9 mouse cellular contexts compared by ENCODE assay signal in genomic region chr13:28768717-28769426, GRCm38 (mm10).
DNase-seq lines count a peak whose midpoint lies in the region; ATAC-seq and TF ChIP-seq lines count a peak whose summit lies in the region.
"Had no signal": no experiment of that assay in that cellular context is flagged by ENCODE, and none has a peak within 500 bp of the region (broad histone marks: within the 10 kb centered on the region; RNA-seq: fewer than 3 reads in every experiment).

No protein-coding gene starts in this region.

- no peaks in the 10 kb centered on the region; the same call in 1 of the 2 replicates for H3K36me3 ChIP-seq in lung, embryonic 14.5 days (ENCODE audit: insufficient read depth)
- H3K36me3 ChIP-seq in forebrain, embryonic 10.5 days (replicated peaks): peaks cover 18% of the 10 kb centered on the region
- H3K36me3 ChIP-seq in hindbrain, embryonic 16.5 days (ENCODE audit: control insufficient read depth, insufficient read depth, low read length): no peaks in the 10 kb centered on the region
- no peaks in the 10 kb centered on the region for H3K36me3 ChIP-seq in neural tube, embryonic 14.5 days (ENCODE audit: control insufficient read depth, insufficient read depth, low read length)

- H3K9me3 ChIP-seq in lung, embryonic 14.5 days (ENCODE audit: low read depth, low read length): no peaks in the 10 kb centered on the region
- peaks cover 7% of the 10 kb centered on the region; the same call in 1 of the 2 replicates for H3K9me3 ChIP-seq in forebrain, embryonic 10.5 days
- no peaks in the 10 kb centered on the region for H3K9me3 ChIP-seq in hindbrain, embryonic 16.5 days (ENCODE audit: control insufficient read depth, low read length)
- H3K9me3 ChIP-seq in neural tube, embryonic 14.5 days (ENCODE audit: control insufficient read depth, low read length): no peaks in the 10 kb centered on the region

- H3K4me3 ChIP-seq in lung, embryonic 14.5 days (ENCODE audit: low read depth, low read length): no peak overlapping the region
- no peak overlapping the region for H3K4me3 ChIP-seq in forebrain, embryonic 10.5 days
- no peak overlapping the region for H3K4me3 ChIP-seq in hindbrain, embryonic 16.5 days (ENCODE audit: low read length)
- no peak overlapping the region for H3K4me3 ChIP-seq in neural tube, embryonic 14.5 days (ENCODE audit: low read depth, low read length)

- peaks cover 21% of the 10 kb centered on the region for H3K4me1 ChIP-seq in lung, embryonic 14.5 days (ENCODE audit: insufficient read depth)
- peaks cover 43% of the 10 kb centered on the region for H3K4me1 ChIP-seq in forebrain, embryonic 10.5 days
- peaks cover 23% of the 10 kb centered on the region for H3K4me1 ChIP-seq in hindbrain, embryonic 16.5 days (ENCODE audit: control insufficient read depth, insufficient read depth, low read depth, low read length)
- H3K4me1 ChIP-seq in neural tube, embryonic 14.5 days (ENCODE audit: control insufficient read depth, insufficient read depth, low read length): peaks cover 16% of the 10 kb centered on the region

- no peak overlapping the region for H3K9ac ChIP-seq in lung, embryonic 14.5 days
- H3K9ac ChIP-seq in hindbrain, embryonic 16.5 days (ENCODE audit: low read depth, low read length): peak overlapping the region; percentile 35; the same call in 1 of the 2 replicates
- no peak overlapping the region; the same call in 1 of the 2 replicates for H3K9ac ChIP-seq in neural tube, embryonic 14.5 days (replicated peaks; ENCODE audit: low read depth, low read length)
- H3K9ac ChIP-seq: liver, embryonic 14.5 days had no signal

- 37% methylated on average over 14 of the region's 14 CpGs for WGBS in lung, embryonic 14.5 days
- WGBS in forebrain, embryonic 10.5 days: 66% methylated on average over 14 of the region's 14 CpGs
- 26% methylated on average over 14 of the region's 14 CpGs for WGBS in hindbrain, embryonic 16.5 days
- 25% methylated on average over 14 of the region's 14 CpGs for WGBS in neural tube, embryonic 14.5 days

- H3K27me3 ChIP-seq in lung, embryonic 14.5 days (ENCODE audit: insufficient read depth, low read length): no peaks in the 10 kb centered on the region
- no peaks in the 10 kb centered on the region for H3K27me3 ChIP-seq in forebrain, embryonic 10.5 days (ENCODE audit: poor library complexity, severe bottlenecking)
- H3K27me3 ChIP-seq in hindbrain, embryonic 16.5 days (replicated peaks; ENCODE audit: control insufficient read depth, insufficient read depth, low read length): no peaks in the 10 kb centered on the region
- no peaks in the 10 kb centered on the region for H3K27me3 ChIP-seq in neural tube, embryonic 14.5 days (ENCODE audit: control insufficient read depth, insufficient read depth, low read length)

- peak; percentile 44 for DNase-seq in lung, embryonic 14.5 days
- no peak for DNase-seq in lung, postnatal 4 days
- no peak for DNase-seq in forebrain, embryonic 10.5 days (ENCODE audit: extremely low spot score, low spot score)
- DNase-seq in frontal cortex, adult 2 months (ENCODE audit: extremely low spot score in 1 of 2, low spot score in 1 of 2): no peak
- DNase-seq in right cerebral cortex, postnatal 10 days (ENCODE audit: low spot score in 2 of 2): no peak
- no peak for DNase-seq in thymus, postnatal 25 days

- no peak for TF ChIP-seq CTCF in lung, embryonic 14.5 days (IDR thresholded peaks at IDR 0.05; ENCODE audit: low read depth)

- H3K27ac ChIP-seq in lung, embryonic 14.5 days (ENCODE audit: low read depth): peak overlapping the region; percentile 25; the same call in 1 of the 2 replicates
- peak overlapping the region; percentile 68 for H3K27ac ChIP-seq in forebrain, embryonic 10.5 days
- peak overlapping the region; percentile 59 for H3K27ac ChIP-seq in hindbrain, embryonic 16.5 days (ENCODE audit: low read depth, low read length)
- peak overlapping the region; percentile 74 for H3K27ac ChIP-seq in neural tube, embryonic 14.5 days (ENCODE audit: low read depth, low read length)
- H3K27ac ChIP-seq: liver, embryonic 14.5 days had no signal

- H3K4me2 ChIP-seq in lung, embryonic 14.5 days: no peak overlapping the region
- no peak overlapping the region for H3K4me2 ChIP-seq in hindbrain, embryonic 16.5 days (ENCODE audit: low read length)
- H3K4me2 ChIP-seq in neural tube, embryonic 14.5 days (ENCODE audit: low read depth, low read length): peak overlapping the region; percentile 16; the same call in 1 of the 2 replicates

- no peak for ATAC-seq in lung, embryonic 14.5 days (ENCODE audit: insufficient read depth)
- ATAC-seq in hindbrain, embryonic 16.5 days: peak; percentile 40
- peak; percentile 68 for ATAC-seq in neural tube, embryonic 14.5 days (ENCODE audit: low read depth)
